Mouse (Mus musculus): Measurements from ENCODE around the gene Mocs3. TPM values are rescaled to one million over a fixed set of nuclear protein-coding genes. Genes with fewer than 3 reads are reported as not detected.

Gene Mocs3
- polyA plus RNA-seq, 2 experiments, result 10.6 to 12.2 TPM

GRCm38 (mm10) chr2:168242841-168243240 lies 12.4 kb downstream of the Mocs3 start:
- ATAC-seq (ENCODE audit: low FRiP score, low read depth), result no peak
- H3K4me3 ChIP-seq (replicated peaks; ENCODE audit: low read length), result no peak overlapping the region
- no peak overlapping the region for H3K27ac ChIP-seq (replicated peaks; ENCODE audit: low read depth, low read length)
- no peak overlapping the region for H3K4me2 ChIP-seq (replicated peaks; ENCODE audit: low read depth, low read length, severe bottlenecking)
- no peak for TF ChIP-seq POLR2A (IDR thresholded peaks at IDR 0.05; ENCODE audit: borderline replicate concordance, extremely low read depth, insufficient read depth, insufficient read length)
- H3K4me1 ChIP-seq (ENCODE audit: control insufficient read depth, insufficient read depth, low read length), result no peaks in the 10 kb centered on the region
- no peaks in the 10 kb centered on the region for H3K9me3 ChIP-seq (ENCODE audit: control insufficient read depth, low read length)
- no peaks in the 10 kb centered on the region for H3K27me3 ChIP-seq (ENCODE audit: control insufficient read depth, insufficient read depth, low read length)
- H3K36me3 ChIP-seq (ENCODE audit: control insufficient read depth, insufficient read depth, low read length), result no peaks in the 10 kb centered on the region
- no peak overlapping the region for H3K9ac ChIP-seq (ENCODE audit: low read depth, low read length, severe bottlenecking)
- DNase-seq (ENCODE audit: low spot score), result no peak

DNA sequence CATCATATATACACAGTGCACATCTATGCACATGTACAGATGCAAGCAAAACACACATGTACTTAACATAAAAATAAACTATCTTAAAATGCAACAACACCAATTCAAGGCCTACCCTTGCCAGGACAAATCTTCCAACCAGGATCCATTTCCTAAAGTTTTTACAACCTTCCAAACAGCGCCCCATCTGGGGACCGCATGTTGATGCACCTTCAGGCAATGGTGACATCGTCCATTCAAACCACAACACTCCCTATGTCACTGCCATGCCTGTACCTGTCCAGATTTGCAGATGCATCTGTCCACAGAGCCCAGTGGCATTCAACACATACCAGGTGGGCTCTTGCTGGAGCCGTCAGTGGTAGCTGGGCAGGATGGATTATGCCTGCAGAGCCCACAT lies 12.9 kb downstream of the Mocs3 start:
- no peak for TF ChIP-seq POLR2A (IDR thresholded peaks at IDR 0.05; ENCODE audit: borderline replicate concordance, extremely low read depth, insufficient read depth, insufficient read length)
- DNase-seq (ENCODE audit: low spot score) (no peak), ATAC-seq (ENCODE audit: low FRiP score, low read depth) (no peak)
- H3K4me3 ChIP-seq (replicated peaks; ENCODE audit: low read length), result no peak overlapping the region
- 58% methylated on average over 4 of the region's 4 CpGs for WGBS
- no peaks in the 10 kb centered on the region for H3K4me1 ChIP-seq (ENCODE audit: control insufficient read depth, insufficient read depth, low read length)
- H3K27me3 ChIP-seq (ENCODE audit: control insufficient read depth, insufficient read depth, low read length), result no peaks in the 10 kb centered on the region
- no peak overlapping the region for H3K27ac ChIP-seq (replicated peaks; ENCODE audit: low read depth, low read length)
- H3K4me2 ChIP-seq (replicated peaks; ENCODE audit: low read depth, low read length, severe bottlenecking), result no peak overlapping the region
- no peak overlapping the region for H3K9ac ChIP-seq (ENCODE audit: low read depth, low read length, severe bottlenecking)
- H3K36me3 ChIP-seq (ENCODE audit: control insufficient read depth, insufficient read depth, low read length), result no peaks in the 10 kb centered on the region
- H3K9me3 ChIP-seq (ENCODE audit: control insufficient read depth, low read length), result no peaks in the 10 kb centered on the region

DNA sequence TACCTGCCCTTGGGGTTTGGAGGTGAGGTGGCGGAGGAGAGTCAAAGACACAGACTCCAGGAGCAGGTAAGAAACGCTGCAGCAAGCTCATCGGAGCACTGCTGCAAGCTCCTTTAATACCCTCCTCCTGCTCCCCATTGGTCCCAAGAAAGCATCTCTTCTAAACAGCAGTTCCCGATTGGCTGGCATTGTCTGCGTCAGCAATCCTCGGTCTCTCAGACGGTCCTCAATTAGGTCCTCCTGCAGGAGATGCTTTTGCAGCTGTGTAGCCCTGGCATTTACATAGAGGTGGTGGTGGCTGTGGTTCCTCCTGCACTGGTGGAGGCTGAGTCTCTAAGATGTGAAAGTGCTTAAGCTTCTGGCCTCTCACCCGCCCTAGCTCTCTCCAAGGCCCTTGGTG lies 15.1 kb downstream of the Mocs3 start:
- H3K4me1 ChIP-seq (ENCODE audit: control insufficient read depth, insufficient read depth, low read length), result no peaks in the 10 kb centered on the region
- H3K27ac ChIP-seq (replicated peaks; ENCODE audit: low read depth, low read length), result no peak overlapping the region
- H3K36me3 ChIP-seq (ENCODE audit: control insufficient read depth, insufficient read depth, low read length), result no peaks in the 10 kb centered on the region
- no peak for TF ChIP-seq POLR2A (IDR thresholded peaks at IDR 0.05; ENCODE audit: borderline replicate concordance, extremely low read depth, insufficient read depth, insufficient read length)
- H3K27me3 ChIP-seq (ENCODE audit: control insufficient read depth, insufficient read depth, low read length), result no peaks in the 10 kb centered on the region
- no peak overlapping the region for H3K4me3 ChIP-seq (replicated peaks; ENCODE audit: low read length)
- H3K4me2 ChIP-seq (replicated peaks; ENCODE audit: low read depth, low read length, severe bottlenecking), result no peak overlapping the region
- H3K9me3 ChIP-seq (ENCODE audit: control insufficient read depth, low read length), result no peaks in the 10 kb centered on the region
- DNase-seq (ENCODE audit: low spot score) (no peak), ATAC-seq (ENCODE audit: low FRiP score, low read depth) (no peak)
- 31% methylated on average over 8 of the region's 8 CpGs for WGBS
- no peak overlapping the region for H3K9ac ChIP-seq (ENCODE audit: low read depth, low read length, severe bottlenecking)

DNA sequence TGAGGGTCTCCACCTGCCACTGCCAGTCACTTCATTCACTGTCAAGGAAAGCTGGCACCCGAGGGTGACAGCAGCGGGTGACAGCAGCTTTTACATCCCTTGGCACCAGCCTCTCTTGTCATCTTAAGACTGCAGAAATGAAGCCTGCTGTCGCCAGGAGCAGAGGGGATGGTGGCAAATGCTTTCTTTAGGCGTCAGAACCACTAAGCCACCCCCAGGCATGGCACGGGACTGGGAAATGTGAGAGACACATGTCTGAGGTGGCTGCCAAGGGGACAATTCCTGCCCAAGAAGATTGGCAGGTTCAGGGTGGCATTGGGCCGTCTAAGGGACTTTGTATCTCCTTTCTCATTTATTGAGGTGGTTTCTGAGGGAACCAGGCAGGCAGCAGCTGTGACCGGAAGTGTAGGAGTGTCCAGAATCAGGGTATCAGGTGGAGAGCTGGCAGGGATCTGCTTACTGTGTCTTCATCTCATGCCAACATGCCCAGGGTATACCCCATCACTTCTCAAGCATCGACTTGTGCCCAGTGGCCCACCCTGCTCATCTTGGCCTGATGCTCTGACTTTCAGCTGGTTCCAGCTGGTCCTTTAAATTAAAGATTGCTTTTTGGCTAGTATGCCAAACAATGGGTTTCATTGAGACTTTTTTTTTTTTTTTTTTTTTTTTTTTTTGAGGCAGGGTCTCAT lies 17.9 kb downstream of the Mocs3 start:
- TF ChIP-seq POLR2A (IDR thresholded peaks at IDR 0.05; ENCODE audit: borderline replicate concordance, extremely low read depth, insufficient read depth, insufficient read length), result no peak
- Histone ChIP-seq H3K27ac (replicated peaks; ENCODE audit: low read depth, low read length) (no peak overlapping the region), H3K4me2 (replicated peaks; ENCODE audit: low read depth, low read length, severe bottlenecking) (no peak overlapping the region), H3K27me3 (ENCODE audit: control insufficient read depth, insufficient read depth, low read length) (no peaks in the 10 kb centered on the region), H3K9ac (ENCODE audit: low read depth, low read length, severe bottlenecking) (no peak overlapping the region), H3K4me1 (ENCODE audit: control insufficient read depth, insufficient read depth, low read length) (peaks cover 4% of the 10 kb centered on the region; the same call in 1 of the 2 replicates), H3K36me3 (ENCODE audit: control insufficient read depth, insufficient read depth, low read length) (no peaks in the 10 kb centered on the region), H3K9me3 (ENCODE audit: control insufficient read depth, low read length) (no peaks in the 10 kb centered on the region), H3K4me3 (replicated peaks; ENCODE audit: low read length) (no peak overlapping the region)
- ATAC-seq (ENCODE audit: low FRiP score, low read depth), result no peak
- no peak for DNase-seq (ENCODE audit: low spot score)
- 74% methylated on average over 8 of the region's 8 CpGs for WGBS

DNA sequence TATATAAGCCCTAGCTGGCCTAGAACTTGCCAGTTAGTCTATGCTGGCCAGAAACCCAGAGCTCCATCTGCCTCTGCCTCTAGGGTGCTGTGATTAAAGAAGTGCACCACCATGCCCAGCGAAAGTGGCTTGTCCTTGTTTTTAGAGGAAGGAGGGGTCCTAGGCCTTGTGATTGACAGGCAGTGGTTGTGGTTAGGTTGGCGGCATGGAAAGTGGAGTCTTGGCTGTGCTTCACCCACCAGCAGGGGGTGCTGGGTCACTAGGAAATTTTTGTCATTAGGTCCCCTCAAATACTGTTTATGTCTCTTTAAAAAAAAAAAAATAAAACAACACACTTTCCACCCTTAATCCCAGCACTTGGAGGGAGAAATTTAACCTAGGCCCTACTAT lies 18.4 kb downstream of the Mocs3 start:
- Histone ChIP-seq H3K4me3 (replicated peaks; ENCODE audit: low read length) (no peak overlapping the region), H3K4me2 (replicated peaks; ENCODE audit: low read depth, low read length, severe bottlenecking) (no peak overlapping the region), H3K9ac (ENCODE audit: low read depth, low read length, severe bottlenecking) (no peak overlapping the region), H3K36me3 (ENCODE audit: control insufficient read depth, insufficient read depth, low read length) (no peaks in the 10 kb centered on the region), H3K9me3 (ENCODE audit: control insufficient read depth, low read length) (no peaks in the 10 kb centered on the region), H3K27me3 (ENCODE audit: control insufficient read depth, insufficient read depth, low read length) (no peaks in the 10 kb centered on the region), H3K4me1 (ENCODE audit: control insufficient read depth, insufficient read depth, low read length) (peaks cover 4% of the 10 kb centered on the region; the same call in 1 of the 2 replicates), H3K27ac (replicated peaks; ENCODE audit: low read depth, low read length) (no peak overlapping the region)
- DNase-seq (ENCODE audit: low spot score) (no peak), ATAC-seq (ENCODE audit: low FRiP score, low read depth) (no peak)
- no peak for TF ChIP-seq POLR2A (IDR thresholded peaks at IDR 0.05; ENCODE audit: borderline replicate concordance, extremely low read depth, insufficient read depth, insufficient read length)
- WGBS, result 16% methylated on average over 2 of the region's 2 CpGs

Measured in limb, embryonic 14.5 days (tissue).